ENCODE assay signal across 19 mouse cellular contexts in genomic region chr2:125615440-125615839, GRCm38 (mm10).
"Had no signal": no experiment of that assay in that cellular context is flagged by ENCODE, and none has a peak within 500 bp of the region (broad histone marks: within the 10 kb centered on the region; RNA-seq: fewer than 3 reads in every experiment).

No protein-coding gene starts in this region.

- H3K27ac ChIP-seq: intestine, embryonic 15.5 days; kidney, embryonic 15.5 days; left cerebral cortex, adult 2 months; midbrain, embryonic 12.5 days; neural tube, embryonic 13.5 days had no signal

- DNase-seq: kidney, adult 11 months; kidney, adult 8-10 months; kidney, postnatal 10 days; kidney, postnatal 36 days; layer of hippocampus, postnatal 36 days; lung, adult 2 months; lung, postnatal 14 days; lung, postnatal 4 days; retina, postnatal 1 day; right cerebral cortex, postnatal 25 days; thymus, adult 18-20 months; thymus, postnatal 36 days had no signal

- ATAC-seq: midbrain, embryonic 16.5 days had no signal

- H3K9me3 ChIP-seq: intestine, embryonic 15.5 days; kidney, embryonic 15.5 days; midbrain, embryonic 12.5 days; neural tube, embryonic 13.5 days had no signal

- H3K4me3 ChIP-seq: intestine, embryonic 15.5 days; kidney, embryonic 15.5 days; left cerebral cortex, adult 2 months; midbrain, embryonic 12.5 days; myocyte; neural tube, embryonic 13.5 days had no signal

- H3K27me3 ChIP-seq: intestine, embryonic 15.5 days; kidney, embryonic 15.5 days; midbrain, embryonic 12.5 days; neural tube, embryonic 13.5 days had no signal

- H3K9ac ChIP-seq: intestine, embryonic 15.5 days; kidney, embryonic 15.5 days; midbrain, embryonic 12.5 days; neural tube, embryonic 13.5 days had no signal

- H3K4me2 ChIP-seq: intestine, embryonic 15.5 days; kidney, embryonic 15.5 days; midbrain, embryonic 12.5 days; neural tube, embryonic 13.5 days had no signal

- H3K4me1 ChIP-seq: intestine, embryonic 15.5 days had no signal
